Mouse (Mus musculus) myocyte (in vitro differentiated cells): ENCODE measurements at regions not wholly inside any gene's neighbourhood (a gene's known extent, or its start where the extent isn't known, plus 50 kb on each side); places are given as distances from the start of the nearest gene placed in this dataset.

ENCODE experiments used
- CEBPB ChIP-seq: IDR thresholded peaks from 2 replicates; pipeline ENCODE4 v1.6.1; 2011; ENCODE audit warnings: mild to moderate bottlenecking, moderate library complexity; ENCODE audit not compliant: poor library complexity, insufficient read depth, severe bottlenecking
- MAX ChIP-seq: IDR thresholded peaks from one replicate; pipeline ENCODE4 v1.6.1; 2011; ENCODE audit warnings: low read depth, mild to moderate bottlenecking, control low read depth
- POLR2A ChIP-seq: IDR thresholded peaks from one replicate; pipeline ENCODE4 v1.6.1; 2011; ENCODE audit warnings: low read depth, mild to moderate bottlenecking, control low read depth, moderate library complexity; ENCODE audit not compliant: insufficient read length
- POLR2AphosphoS2 ChIP-seq: IDR thresholded peaks from one replicate; pipeline ENCODE4 v1.6.1; 2011; ENCODE audit warnings: low read depth, control low read depth; ENCODE audit not compliant: insufficient read length
- TCF12 ChIP-seq: IDR thresholded peaks from one replicate; pipeline ENCODE4 v1.6.1; 2011; ENCODE audit warnings: mild to moderate bottlenecking, control low read depth; ENCODE audit not compliant: poor library complexity, insufficient read depth, severe bottlenecking

DNA sequence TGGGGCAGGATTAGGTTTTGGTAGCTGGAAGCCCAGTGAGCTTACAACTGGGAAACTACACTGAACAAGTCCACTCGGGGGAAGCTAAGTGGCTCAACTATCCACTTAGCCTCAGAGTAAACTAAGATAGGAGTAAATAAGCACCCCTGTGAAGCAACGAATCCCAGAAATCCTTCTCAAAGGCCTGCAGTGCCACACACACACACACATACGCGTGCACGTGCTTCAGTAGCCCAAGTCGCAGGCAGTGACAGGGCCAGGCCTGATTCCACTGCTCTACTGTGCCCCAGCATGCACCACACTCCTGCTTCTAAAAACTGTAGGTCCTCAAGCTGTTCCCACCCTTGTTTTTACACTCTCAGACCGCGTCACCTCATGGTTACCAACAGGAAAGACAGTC is 70.2 kb downstream of the Rplp1 start:
- no peak for TF ChIP-seq MAX
- no peak for TF ChIP-seq POLR2AphosphoS2
- TF ChIP-seq POLR2A: no peak
- no peak for TF ChIP-seq CEBPB
- no peak for TF ChIP-seq TCF12
